Mouse (Mus musculus): ENCODE data around the gene Lin28b.

- TF ChIP-seq ELF1 (IDR thresholded peaks at IDR 0.05; ENCODE audit: low read depth, low read length), result no peak
- no peak for TF ChIP-seq EP300 (IDR thresholded peaks at IDR 0.05; ENCODE audit: low read depth in 1 of 2, low read length in 2 of 2)
- no peak for TF ChIP-seq NELFE (IDR thresholded peaks at IDR 0.05; ENCODE audit: low read depth, low read length)
- TF ChIP-seq MAX (IDR thresholded peaks at IDR 0.05; ENCODE audit: low read length), result no peak
- TF ChIP-seq MAZ (IDR thresholded peaks at IDR 0.05; ENCODE audit: low read depth, low read length), result no peak
- TF ChIP-seq POLR2A (IDR thresholded peaks at IDR 0.05; ENCODE audit: control insufficient read depth in 1 of 2, insufficient read depth in 1 of 2, low read depth in 1 of 2, low read length in 2 of 2, poor library complexity in 1 of 2), result no peak
- no peak for TF ChIP-seq CHD2 (IDR thresholded peaks at IDR 0.05; ENCODE audit: low read length)
- no peak for TF ChIP-seq MXI1 (IDR thresholded peaks at IDR 0.05; ENCODE audit: low read depth, low read length)
- no peak for TF ChIP-seq CTCF (IDR thresholded peaks at IDR 0.05 in 2 of 3, conservative IDR thresholded peaks at IDR 0.05 in 1 of 3; ENCODE audit: control insufficient read depth in 1 of 3, insufficient read depth in 1 of 3, low read depth in 2 of 3, low read length in 3 of 3, poor library complexity in 1 of 3, severe bottlenecking in 1 of 3)
- TF ChIP-seq GABPA (IDR thresholded peaks at IDR 0.05; ENCODE audit: low read depth, low read length), result no peak
- no peak for TF ChIP-seq MAFK (IDR thresholded peaks at IDR 0.05; ENCODE audit: borderline replicate concordance, low read depth, low read length)
- TF ChIP-seq POLR2AphosphoS5 (IDR thresholded peaks at IDR 0.05; ENCODE audit: borderline replicate concordance, low read depth, low read length), result no peak
- TF ChIP-seq USF2 (IDR thresholded peaks at IDR 0.05; ENCODE audit: borderline replicate concordance in 1 of 2, insufficient read depth in 1 of 2, low read depth in 1 of 2, low read length in 2 of 2), result no peak
Observed at GRCm38 (mm10) chr10:45470079-45470739, 16.0 kb downstream of the Lin28b start.
